Mouse (Mus musculus) left cerebral cortex, adult 9 months (tissue): Measurements from ENCODE around the gene Atl3.

Experiments used
- DNase-seq, 2 experiments: peaks; one replicate each; pipeline ENCODE4 v3.0.0; 2022; ENCODE audit warnings: low spot score in 2 of 2

The Atl3 gene

DNA sequence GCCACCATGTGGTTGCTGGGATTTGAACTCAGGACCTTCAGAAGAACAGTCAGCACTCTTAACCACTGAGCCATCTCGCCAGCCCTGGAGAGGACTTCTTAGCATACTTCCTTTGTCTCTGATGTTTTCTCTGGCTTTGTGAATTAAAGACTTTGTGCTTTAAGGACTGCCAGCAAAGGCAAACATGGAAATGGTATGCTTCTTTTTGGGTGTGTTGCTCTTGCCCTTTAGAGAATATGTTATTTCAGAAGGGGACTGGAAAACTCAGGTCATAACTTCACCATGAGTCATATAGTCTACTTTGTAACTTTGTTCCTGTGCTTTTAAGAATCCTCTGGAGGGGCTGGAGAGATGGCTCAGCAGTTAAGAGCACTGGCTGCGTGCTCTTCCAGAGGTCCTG, 5.0 kb downstream of the Atl3 start:
- DNase-seq = no peak

DNA sequence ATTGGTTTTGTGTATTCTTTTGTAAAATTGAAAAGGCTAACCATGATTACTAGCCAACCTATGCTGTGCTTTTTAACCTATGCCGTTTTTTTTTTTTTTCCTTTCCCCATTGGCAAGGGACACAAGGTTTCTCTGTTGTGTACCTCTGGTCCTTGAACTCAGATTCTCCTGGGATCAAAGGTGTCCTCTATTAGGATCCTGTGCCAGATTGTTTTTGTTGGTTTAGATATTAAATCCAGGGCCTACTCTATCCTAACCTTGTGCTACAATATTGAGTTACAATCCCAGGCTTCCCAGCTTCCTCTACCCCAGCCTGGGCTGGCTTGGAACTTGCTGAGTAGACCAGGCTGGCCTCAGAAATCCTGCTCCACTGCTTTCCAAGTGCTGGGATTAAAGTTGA, 6.9 kb downstream of the Atl3 start:
- DNase-seq = no peak

- no peak for DNase-seq
Observed at GRCm38 (mm10) chr19:7502432-7502831, 8.6 kb downstream of the Atl3 start.

- no peak for DNase-seq
Observed at GRCm38 (mm10) chr19:7506321-7506720, 12.5 kb downstream of the Atl3 start.

- no peak for DNase-seq
Observed at GRCm38 (mm10) chr19:7508026-7508425, 14.2 kb downstream of the Atl3 start.

- no peak for DNase-seq
Observed at GRCm38 (mm10) chr19:7516437-7516836, 22.6 kb downstream of the Atl3 start.

GRCm38 (mm10) chr19:7521619-7522018, 27.8 kb downstream of the Atl3 start:
- no peak for DNase-seq

DNA sequence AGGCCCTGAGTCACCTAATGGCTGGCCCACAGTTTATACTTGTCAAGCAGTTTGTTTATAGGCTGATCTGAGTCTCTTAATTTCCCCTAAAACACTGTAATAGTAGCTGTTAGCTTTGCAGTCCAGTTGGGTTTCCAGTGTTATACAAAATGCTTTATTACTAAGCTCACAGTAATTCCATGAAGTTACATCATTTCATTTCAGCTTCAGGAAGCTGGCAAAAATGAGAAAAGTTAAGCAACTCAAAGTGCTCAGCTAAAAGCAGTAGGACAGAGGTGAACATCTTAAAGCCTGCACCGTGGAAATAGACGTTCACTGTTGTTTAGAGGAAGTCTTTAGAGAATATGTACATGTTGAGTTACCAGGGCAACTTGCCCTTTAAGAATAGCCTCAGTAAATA, 29.0 kb downstream of the Atl3 start:
- no peak for DNase-seq

DNA sequence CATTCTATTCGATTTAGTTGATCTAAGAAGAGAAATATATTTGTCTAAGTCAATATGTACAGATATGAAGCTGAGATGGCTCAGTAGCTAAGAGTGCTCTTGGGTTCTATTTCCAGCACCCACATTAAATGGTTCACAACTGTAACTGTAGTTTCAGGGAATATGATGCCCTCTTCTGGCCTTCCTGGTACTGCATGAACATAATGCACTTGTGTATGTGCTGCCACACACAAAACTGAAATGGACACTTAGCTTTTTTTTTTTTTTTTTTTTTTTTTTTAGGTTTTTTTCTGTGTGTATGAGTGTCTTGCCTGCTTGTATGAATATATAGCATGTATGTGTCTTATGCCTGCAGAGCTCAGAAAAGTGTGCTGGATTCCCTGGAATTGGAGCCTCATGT, 29.5 kb downstream of the Atl3 start:
- no peak for DNase-seq

GRCm38 (mm10) chr19:7523781-7524180, 29.9 kb downstream of the Atl3 start:
- DNase-seq = no peak

GRCm38 (mm10) chr19:7524879-7525278, 31.0 kb downstream of the Atl3 start:
- no peak for DNase-seq

GRCm38 (mm10) chr19:7528639-7529428, 35.0 kb downstream of the Atl3 start:
- DNase-seq = peak in 1 of 2 experiments; percentile 72

DNA sequence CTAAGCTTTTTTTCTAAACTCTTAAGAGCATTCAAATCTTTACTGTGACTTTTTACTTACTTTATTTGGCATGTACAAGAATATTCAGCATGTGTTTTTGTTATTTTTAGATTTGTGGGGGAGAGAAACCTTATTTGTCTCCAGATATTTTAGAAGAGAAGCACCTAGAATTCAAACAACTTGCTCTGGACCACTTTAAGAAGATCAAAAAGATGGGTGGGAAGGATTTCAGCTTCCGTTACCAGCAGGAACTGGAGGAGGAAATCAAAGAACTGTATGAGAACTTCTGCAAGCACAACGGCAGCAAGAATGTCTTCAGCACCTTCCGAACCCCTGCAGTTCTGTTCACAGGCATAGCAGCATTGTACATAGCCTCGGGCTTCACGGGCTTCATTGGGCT, 38.1 kb downstream of the Atl3 start:
- DNase-seq = peak in 1 of 2 experiments; percentile 38

- no peak for DNase-seq
Observed at GRCm38 (mm10) chr19:7533891-7534290, 40.1 kb downstream of the Atl3 start.

DNA sequence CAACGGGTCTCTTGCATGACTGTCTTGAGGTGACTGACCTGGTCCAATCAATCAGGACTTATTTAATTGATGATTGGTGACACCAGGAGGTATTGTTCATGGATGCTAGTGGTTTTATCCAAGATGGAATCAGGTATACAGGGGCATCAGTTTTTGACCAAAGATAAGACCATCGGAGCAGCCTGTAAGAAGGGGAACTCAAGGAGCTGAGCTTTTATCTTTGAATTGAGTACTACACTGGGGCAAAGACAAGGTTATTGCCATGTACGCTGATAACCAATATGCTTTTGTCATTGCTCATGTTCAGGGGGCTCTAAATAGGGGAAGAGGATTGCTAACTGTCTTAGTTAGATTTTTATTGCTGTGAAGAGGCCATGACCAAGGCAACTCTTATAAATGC, 55.1 kb downstream of the Atl3 start:
- no peak for DNase-seq

DNA sequence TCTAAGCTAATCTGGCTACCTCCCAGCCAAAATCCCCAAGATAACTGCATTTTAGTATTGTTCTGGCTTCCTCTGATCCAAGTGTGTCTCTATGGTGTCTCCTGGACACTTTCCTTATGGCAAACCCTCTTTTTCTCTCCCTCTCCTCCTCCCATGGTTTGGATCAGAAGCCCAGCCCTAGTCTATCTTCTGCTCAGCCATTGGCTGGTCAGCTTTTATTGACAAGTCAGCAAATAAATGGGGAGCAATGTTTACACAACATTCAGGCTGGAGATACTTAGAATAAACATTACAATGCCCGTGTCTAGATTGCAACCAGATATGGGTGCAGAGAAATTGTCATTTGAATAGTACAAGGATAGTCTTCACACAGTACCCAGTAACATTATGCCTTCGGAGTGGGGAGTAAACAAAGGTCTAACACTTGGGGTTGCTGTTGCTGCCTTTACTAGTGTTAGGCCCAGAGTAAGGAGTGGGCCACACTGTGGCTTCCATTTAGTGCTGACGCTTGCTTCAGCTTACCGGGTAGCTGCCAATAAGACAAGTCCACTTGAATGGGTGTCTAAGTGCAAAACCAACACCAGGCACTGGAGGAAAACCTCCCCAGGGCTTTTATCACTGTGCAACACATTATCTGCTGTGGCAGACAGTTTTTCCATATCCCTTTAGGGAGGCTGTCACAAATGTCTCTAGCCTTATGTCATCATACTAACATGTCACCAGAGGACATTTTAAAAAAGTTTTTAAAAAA, 57.9 kb downstream of the Atl3 start:
- DNase-seq = no peak

DNA sequence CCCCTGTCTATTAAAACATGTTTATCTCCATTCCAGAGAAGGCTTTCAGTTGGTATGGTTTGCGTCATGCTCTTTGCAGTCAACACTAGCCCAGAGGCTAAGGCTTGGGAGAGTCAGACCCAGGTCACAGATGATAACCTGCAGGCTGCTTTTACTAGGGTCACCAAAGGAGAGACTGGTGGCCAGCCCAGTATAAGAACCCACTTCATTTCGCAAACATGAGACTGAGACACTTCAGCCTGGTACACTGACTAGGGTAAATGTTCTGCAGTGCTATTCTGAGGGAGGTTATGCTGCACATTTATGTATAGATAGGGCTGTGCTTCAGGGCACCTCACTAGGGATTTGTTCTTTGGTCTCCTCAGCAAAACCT, 58.4 kb downstream of the Atl3 start:
- DNase-seq = no peak

- DNase-seq = no peak
Observed at GRCm38 (mm10) chr19:7553441-7553840, 59.6 kb downstream of the Atl3 start.

- DNase-seq = no peak
Observed at GRCm38 (mm10) chr19:7554881-7555280, 61.0 kb downstream of the Atl3 start.

DNA sequence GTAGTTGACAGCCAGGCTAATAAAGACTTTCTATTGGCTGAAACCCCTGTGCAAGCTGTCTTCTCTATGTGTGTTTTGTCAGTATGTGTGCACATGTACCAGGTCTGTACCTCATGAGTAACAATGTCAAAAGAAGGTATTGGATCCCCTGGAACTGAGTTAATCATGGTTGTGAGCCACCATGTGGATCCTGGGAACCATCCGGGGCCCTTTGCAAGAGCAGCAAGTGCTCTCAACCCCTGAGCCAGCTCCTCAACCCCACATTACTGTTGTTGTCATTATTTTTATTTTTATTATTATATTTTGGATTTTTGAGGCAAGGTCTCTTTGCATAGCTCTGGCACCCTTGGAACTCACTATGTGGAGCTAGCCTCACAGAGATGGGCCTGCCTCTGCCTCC, 62.8 kb downstream of the Atl3 start:
- DNase-seq = no peak

- DNase-seq = peak in 1 of 2 experiments; percentile 56
Observed at GRCm38 (mm10) chr19:7557328-7557822, 63.5 kb downstream of the Atl3 start, which contains the start of gene Pla2g16. Pla2g16 (plus strand) TSS chr19:7557459.

- DNase-seq = no peak
Observed at GRCm38 (mm10) chr19:7557844-7558243, 64.0 kb downstream of the Atl3 start.

- DNase-seq = no peak
Observed at GRCm38 (mm10) chr19:7558675-7559074, 64.8 kb downstream of the Atl3 start.
